Mouse (Mus musculus): ENCODE measurements around the gene Nxph4. TPM values are rescaled to one million over a fixed set of nuclear protein-coding genes. Genes with fewer than 3 reads are reported as not detected.

The Nxph4 gene
- polyA plus RNA-seq, 1 experiment from 2014 or later, result 109 TPM

GRCm38 (mm10) chr10:127514111-127514698 lies 20.2 kb downstream of the Nxph4 start:
- peak overlapping the region; percentile 75 for H3K4me2 ChIP-seq (replicated peaks)
- peaks cover 15% of the 10 kb centered on the region; the same call in 1 of the 2 replicates for H3K36me3 ChIP-seq
- no peaks in the 10 kb centered on the region for H3K9me3 ChIP-seq (replicated peaks)
- ATAC-seq (ENCODE audit: low FRiP score), result no peak
- peak overlapping the region; percentile 98 for H3K27ac ChIP-seq
- no peak overlapping the region for H3K9ac ChIP-seq
- 9% methylated on average over 13 of the region's 13 CpGs for whole genome bisulfite sequencing
- H3K4me3 ChIP-seq, result 0 out of 2 replicates have a peak overlapping the region, but pooled peaks have one; percentile 10
- H3K4me1 ChIP-seq, result peaks cover 86% of the 10 kb centered on the region
- peaks cover 75% of the 10 kb centered on the region for H3K27me3 ChIP-seq

GRCm38 (mm10) chr10:127513501-127514091 lies 20.8 kb downstream of the Nxph4 start:
- no peaks in the 10 kb centered on the region for H3K9me3 ChIP-seq (replicated peaks)
- peaks cover 10% of the 10 kb centered on the region; the same call in 1 of the 2 replicates for H3K36me3 ChIP-seq
- peak overlapping the region; percentile 10 for H3K4me3 ChIP-seq
- peak overlapping the region; percentile 29 for H3K9ac ChIP-seq
- H3K27ac ChIP-seq, result peak overlapping the region; percentile 98
- under 1% methylated on average over 16 of the region's 16 CpGs for WGBS
- ATAC-seq (ENCODE audit: low FRiP score), result no peak; the same call in 1 of the 2 replicates
- peaks cover 74% of the 10 kb centered on the region for H3K27me3 ChIP-seq
- peaks cover 88% of the 10 kb centered on the region for H3K4me1 ChIP-seq
- H3K4me2 ChIP-seq (replicated peaks), result peak overlapping the region; percentile 75

DNA sequence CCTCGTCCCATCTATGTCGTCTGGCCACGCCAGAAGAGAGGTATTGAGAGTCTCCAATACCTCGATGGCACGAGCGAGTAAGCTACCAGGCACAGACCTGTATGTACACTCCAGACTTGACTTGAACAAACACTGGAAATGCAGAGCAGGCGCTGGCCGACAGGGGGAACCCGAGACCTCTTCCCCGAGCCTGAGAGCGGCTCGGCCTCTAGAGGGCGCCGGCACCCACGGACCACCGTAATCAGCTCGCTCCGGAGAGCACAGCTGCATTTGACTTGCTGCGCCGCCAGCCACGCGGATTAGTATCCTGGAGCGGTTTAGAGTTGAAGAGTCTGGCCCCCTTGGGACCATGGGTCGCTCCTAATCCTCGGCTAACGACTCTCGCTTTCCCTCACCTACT lies 21.5 kb downstream of the Nxph4 start:
- peak; percentile 27 for ATAC-seq (ENCODE audit: low FRiP score)

DNA sequence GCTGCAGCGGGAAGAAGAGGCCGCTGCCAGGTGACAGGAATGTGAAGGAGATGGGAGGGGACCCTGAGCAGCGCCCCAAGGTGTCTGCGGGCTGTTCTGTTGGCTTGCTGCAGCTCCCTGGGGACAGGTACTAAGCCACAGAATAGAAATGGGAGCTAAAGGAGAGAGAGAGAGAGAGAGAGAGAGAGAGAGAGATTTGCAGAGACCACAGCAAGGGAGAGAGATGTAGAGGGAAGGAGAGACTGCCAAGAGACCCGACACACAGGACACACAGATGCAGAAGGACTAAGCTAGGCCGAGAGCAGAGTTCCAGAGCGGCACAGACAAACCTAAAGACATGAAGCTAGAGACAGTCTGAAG lies 22.1 kb downstream of the Nxph4 start:
- Histone ChIP-seq H3K4me3 (peak overlapping the region; percentile 37), H3K4me1 (peaks cover 87% of the 10 kb centered on the region), H3K4me2 (replicated peaks) (peak overlapping the region; percentile 75), H3K27me3 (peaks cover 71% of the 10 kb centered on the region), H3K27ac (peak overlapping the region; percentile 98), H3K9me3 (replicated peaks) (no peaks in the 10 kb centered on the region), H3K36me3 (no peaks in the 10 kb centered on the region), H3K9ac (peak overlapping the region; percentile 65)
- ATAC-seq (ENCODE audit: low FRiP score), result no peak
- 5% methylated on average over 7 of the region's 7 CpGs for WGBS

More for the DNA sequence above, 21.5 kb downstream of the Nxph4 start:
- peaks cover 2% of the 10 kb centered on the region; the same call in 1 of the 2 replicates for H3K36me3 ChIP-seq
- 0 out of 2 replicates have a peak overlapping the region, but pooled peaks have one; percentile 10 for H3K4me3 ChIP-seq
- peak overlapping the region; percentile 98 for H3K27ac ChIP-seq
- peak overlapping the region; percentile 75 for H3K4me2 ChIP-seq (replicated peaks)
- H3K27me3 ChIP-seq, result peaks cover 71% of the 10 kb centered on the region
- peaks cover 92% of the 10 kb centered on the region for H3K4me1 ChIP-seq
- H3K9ac ChIP-seq, result peak overlapping the region; percentile 65
- no peaks in the 10 kb centered on the region for H3K9me3 ChIP-seq (replicated peaks)
- under 1% methylated on average over 27 of the region's 27 CpGs for WGBS

DNA sequence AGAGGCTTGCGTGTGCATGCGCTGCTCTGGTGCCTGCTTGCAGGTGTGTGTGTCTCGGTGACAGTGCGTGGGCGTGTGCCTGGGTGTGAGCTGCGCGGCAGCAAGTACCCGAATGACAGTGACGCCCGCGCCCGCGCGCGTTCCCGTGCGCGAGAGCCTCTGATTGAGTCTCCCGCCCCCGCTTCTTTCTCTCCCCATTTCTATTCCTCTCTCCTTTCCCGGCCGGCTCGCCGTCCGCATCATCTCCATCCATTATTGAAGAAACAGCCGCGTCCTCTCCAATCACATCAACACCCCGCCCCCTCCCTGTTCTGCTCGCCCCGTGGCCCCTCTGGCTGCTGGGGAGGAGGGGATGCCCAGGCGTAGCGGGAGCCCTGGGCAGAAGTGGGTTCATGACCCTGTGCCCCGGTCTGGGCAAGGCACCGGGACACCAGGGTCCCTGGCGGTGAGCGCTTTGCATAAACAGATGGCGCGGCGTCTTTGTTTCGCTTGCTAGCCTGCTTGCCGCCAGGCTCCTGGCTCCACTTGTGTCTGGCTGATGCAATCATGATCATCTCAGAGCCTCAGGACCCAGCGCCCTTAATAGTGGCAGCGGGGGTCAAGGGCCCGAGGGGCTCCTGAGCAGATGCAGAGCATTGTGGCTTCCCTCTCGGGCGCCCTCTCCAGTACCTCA lies 22.6 kb downstream of the Nxph4 start:
- H3K9ac ChIP-seq, result peak overlapping the region; percentile 65
- 0% methylated on average over 44 of the region's 46 CpGs for WGBS
- H3K27me3 ChIP-seq, result peaks cover 76% of the 10 kb centered on the region
- H3K4me1 ChIP-seq, result peaks cover 82% of the 10 kb centered on the region
- H3K9me3 ChIP-seq (replicated peaks), result no peaks in the 10 kb centered on the region
- H3K27ac ChIP-seq, result peak overlapping the region; percentile 98
- peak; percentile 11; the same call in 1 of the 2 replicates for ATAC-seq (ENCODE audit: low FRiP score)
- H3K4me2 ChIP-seq (replicated peaks), result peak overlapping the region; percentile 75
- no peaks in the 10 kb centered on the region for H3K36me3 ChIP-seq
- H3K4me3 ChIP-seq, result peak overlapping the region; percentile 37

DNA sequence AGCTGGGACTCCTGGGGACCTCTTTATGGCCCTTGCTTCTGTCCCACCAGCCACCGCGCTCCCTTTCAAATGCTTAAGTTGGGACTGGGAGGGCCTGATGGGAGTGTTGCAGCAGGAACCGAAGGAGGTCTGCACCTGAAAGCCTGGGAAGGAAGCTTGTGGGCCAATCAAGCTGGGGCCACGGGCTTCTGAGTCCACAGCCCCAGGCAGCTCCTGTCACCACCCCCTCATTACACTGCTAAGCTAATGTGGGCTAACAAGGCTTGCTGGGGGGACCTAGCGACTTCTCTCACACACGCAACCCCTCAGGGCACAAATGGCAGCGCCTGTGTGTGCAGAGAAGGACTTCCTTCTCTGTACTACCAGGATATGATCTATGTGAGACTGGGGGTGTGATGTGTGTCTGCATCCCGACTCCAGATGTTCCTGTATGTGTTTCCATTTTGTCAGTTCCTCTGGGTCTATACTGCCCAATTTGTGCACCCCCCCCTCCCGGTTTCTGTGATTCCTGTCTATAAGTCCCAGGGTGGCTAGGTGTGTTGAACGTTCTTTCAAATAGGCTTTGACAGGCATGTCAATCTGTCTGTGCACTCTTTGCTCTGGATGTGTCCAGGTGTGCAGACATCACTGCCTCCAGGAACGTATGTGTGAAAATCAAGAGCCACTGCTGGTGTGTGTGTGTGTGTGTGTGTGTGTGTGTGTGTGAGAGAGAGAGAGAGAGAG lies 23.3 kb downstream of the Nxph4 start:
- WGBS, result 5% methylated on average over 11 of the region's 11 CpGs
- H3K27ac ChIP-seq, result peak overlapping the region; percentile 98
- H3K4me2 ChIP-seq (replicated peaks), result peak overlapping the region; percentile 75
- H3K4me3 ChIP-seq, result peak overlapping the region; percentile 37
- no peak for ATAC-seq (ENCODE audit: low FRiP score)
- H3K27me3 ChIP-seq, result peaks cover 72% of the 10 kb centered on the region
- peaks cover 3% of the 10 kb centered on the region; the same call in 1 of the 2 replicates for H3K36me3 ChIP-seq
- H3K4me1 ChIP-seq, result peaks cover 74% of the 10 kb centered on the region
- H3K9ac ChIP-seq, result peak overlapping the region; percentile 65; the same call in 1 of the 2 replicates
- no peaks in the 10 kb centered on the region for H3K9me3 ChIP-seq (replicated peaks)

GRCm38 (mm10) chr10:127509837-127510701 lies 24.3 kb downstream of the Nxph4 start:
- 5% methylated on average over 17 of the region's 17 CpGs for WGBS
- ATAC-seq (ENCODE audit: low FRiP score), result peak; percentile 4; the same call in 1 of the 2 replicates
- Histone ChIP-seq H3K36me3 (peaks cover 6% of the 10 kb centered on the region; the same call in 1 of the 2 replicates), H3K4me1 (peaks cover 65% of the 10 kb centered on the region), H3K27ac (peak overlapping the region; percentile 98), H3K4me2 (replicated peaks) (peak overlapping the region; percentile 64), H3K4me3 (peak overlapping the region; percentile 32), H3K27me3 (peaks cover 63% of the 10 kb centered on the region), H3K9ac (peak overlapping the region; percentile 37; the same call in 1 of the 2 replicates), H3K9me3 (replicated peaks) (no peaks in the 10 kb centered on the region)

DNA sequence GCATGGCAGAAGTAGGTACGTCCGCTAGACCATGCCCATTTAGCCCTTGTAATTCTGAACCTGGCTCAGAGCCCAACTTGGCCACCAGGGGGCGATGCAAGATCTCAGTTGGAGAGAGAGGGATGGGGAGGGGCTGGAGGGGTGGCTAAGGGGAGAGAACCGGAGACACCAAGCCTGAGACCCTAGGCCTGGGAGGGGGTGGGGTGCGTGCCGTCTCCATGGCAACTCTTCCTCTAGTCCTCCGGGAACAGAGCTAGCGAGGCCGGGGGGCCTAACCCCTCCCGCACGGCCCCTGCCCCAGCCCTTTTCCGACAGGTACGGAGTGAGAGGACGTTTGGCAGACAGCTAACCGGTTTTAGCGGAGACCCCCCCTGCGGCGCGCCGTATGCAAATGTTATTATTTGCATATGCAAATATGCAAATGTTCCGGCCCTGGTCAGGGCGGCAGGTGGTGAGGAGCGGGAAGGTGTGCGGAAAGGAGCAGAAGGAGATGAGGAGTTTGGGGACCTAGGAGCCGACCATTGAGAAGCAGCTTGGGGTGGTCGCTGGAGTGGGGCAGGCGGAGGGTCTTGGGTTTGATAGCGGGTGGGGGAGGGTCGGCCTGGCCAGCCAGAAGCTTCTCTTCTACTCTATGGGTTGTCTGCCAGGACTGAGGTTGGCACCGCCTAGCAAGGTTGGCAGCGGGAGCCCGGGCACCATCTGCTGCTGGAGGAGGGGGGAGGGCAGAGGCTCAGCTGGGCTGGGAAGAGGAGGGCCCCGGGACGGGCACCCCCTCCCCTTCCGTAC lies 25.1 kb downstream of the Nxph4 start:
- under 1% methylated on average over 35 of the region's 35 CpGs for WGBS
- Histone ChIP-seq H3K4me1 (peaks cover 56% of the 10 kb centered on the region), H3K4me2 (replicated peaks) (peak overlapping the region; percentile 64), H3K36me3 (peaks cover 13% of the 10 kb centered on the region; the same call in 1 of the 2 replicates), H3K9ac (peak overlapping the region; percentile 37), H3K27ac (peak overlapping the region; percentile 98), H3K9me3 (replicated peaks) (no peaks in the 10 kb centered on the region), H3K27me3 (peaks cover 54% of the 10 kb centered on the region), H3K4me3 (peak overlapping the region; percentile 32)
- ATAC-seq (ENCODE audit: low FRiP score), result peak; percentile 65

- H3K27ac ChIP-seq, result 0 out of 2 replicates have a peak overlapping the region, but pooled peaks have one; percentile 35
Measured at GRCm38 (mm10) chr10:127508239-127508638, 26.1 kb downstream of the Nxph4 start.

More at GRCm38 (mm10) chr10:127508239-127508638, 26.1 kb downstream of the Nxph4 start:
- 0 out of 2 replicates have a peak overlapping the region, but pooled peaks have one; percentile 32 for H3K4me3 ChIP-seq
- 4% methylated on average over 15 of the region's 15 CpGs for WGBS
- no peak for ATAC-seq (ENCODE audit: low FRiP score)
- no peak overlapping the region for H3K9ac ChIP-seq
- H3K4me1 ChIP-seq, result peaks cover 46% of the 10 kb centered on the region
- no peaks in the 10 kb centered on the region for H3K9me3 ChIP-seq (replicated peaks)
- peaks cover 44% of the 10 kb centered on the region for H3K27me3 ChIP-seq
- H3K4me2 ChIP-seq (replicated peaks), result peak overlapping the region; percentile 64
- H3K36me3 ChIP-seq, result peaks cover 17% of the 10 kb centered on the region; the same call in 1 of the 2 replicates
